Mouse (Mus musculus) layer of hippocampus, postnatal 14 days (tissue): ENCODE data around the gene Sorbs2. TPM values are rescaled to one million over a fixed set of nuclear protein-coding genes. Genes with fewer than 3 reads are reported as not detected.

Experiments used
- DNase-seq, 2 experiments: peaks; one replicate each; pipeline ENCODE4 v3.0.0; 2021 to 2022; ENCODE audit warnings: low spot score in 2 of 2, mixed read lengths in 1 of 2
- total RNA-seq, 2 experiments: library from RNA; stranded (reverse); gene quantifications; 2 replicates each; pipeline ENCODE4 v1.2.3; 2021

The Sorbs2 gene
- total RNA-seq, 2 experiments from 2014 or later: 158 to 166 TPM

DNA sequence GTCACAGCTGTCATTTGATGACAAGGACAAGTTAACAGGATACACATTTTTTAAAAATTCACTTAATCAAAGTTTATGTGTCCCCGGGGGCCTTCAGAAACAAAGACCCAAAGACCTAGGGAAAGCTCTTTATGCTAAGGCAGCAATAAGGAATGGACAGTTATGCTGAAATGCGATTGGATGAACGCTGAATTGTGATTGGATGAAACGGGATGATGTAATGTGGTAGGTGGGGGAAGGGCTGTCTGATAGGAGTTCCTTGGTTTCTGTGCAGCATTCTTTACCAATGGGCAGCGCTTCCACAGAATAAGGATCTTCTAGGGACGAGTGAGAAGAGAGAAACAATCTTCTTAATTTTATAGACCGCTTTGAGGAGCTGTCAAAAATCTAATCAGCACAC, 108.0 kb downstream of the Sorbs2 start:
- DNase-seq: no peak

- DNase-seq: no peak
These were observed 114.1 kb downstream of the Sorbs2 start for GRCm38 (mm10) chr8:45621576-45622178.

DNA sequence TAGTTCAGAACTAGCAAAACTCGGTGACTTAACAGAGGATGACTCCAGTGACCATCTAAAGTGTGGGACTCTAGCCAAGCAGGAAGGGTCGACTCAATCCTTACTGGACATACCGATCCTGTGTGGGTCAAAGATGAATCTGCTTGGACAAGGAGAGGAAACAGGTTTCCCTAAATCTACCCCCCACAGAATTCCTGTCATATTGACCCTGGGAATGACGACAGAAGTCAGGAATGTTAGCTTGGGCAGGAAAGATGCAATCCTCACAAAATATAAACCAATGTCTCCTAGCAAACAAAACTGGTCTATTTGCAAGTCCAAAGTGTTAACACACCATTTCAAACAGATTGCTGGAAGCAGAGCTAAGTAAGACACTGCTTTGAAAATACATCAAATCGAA, 118.8 kb downstream of the Sorbs2 start:
- DNase-seq: no peak

DNA sequence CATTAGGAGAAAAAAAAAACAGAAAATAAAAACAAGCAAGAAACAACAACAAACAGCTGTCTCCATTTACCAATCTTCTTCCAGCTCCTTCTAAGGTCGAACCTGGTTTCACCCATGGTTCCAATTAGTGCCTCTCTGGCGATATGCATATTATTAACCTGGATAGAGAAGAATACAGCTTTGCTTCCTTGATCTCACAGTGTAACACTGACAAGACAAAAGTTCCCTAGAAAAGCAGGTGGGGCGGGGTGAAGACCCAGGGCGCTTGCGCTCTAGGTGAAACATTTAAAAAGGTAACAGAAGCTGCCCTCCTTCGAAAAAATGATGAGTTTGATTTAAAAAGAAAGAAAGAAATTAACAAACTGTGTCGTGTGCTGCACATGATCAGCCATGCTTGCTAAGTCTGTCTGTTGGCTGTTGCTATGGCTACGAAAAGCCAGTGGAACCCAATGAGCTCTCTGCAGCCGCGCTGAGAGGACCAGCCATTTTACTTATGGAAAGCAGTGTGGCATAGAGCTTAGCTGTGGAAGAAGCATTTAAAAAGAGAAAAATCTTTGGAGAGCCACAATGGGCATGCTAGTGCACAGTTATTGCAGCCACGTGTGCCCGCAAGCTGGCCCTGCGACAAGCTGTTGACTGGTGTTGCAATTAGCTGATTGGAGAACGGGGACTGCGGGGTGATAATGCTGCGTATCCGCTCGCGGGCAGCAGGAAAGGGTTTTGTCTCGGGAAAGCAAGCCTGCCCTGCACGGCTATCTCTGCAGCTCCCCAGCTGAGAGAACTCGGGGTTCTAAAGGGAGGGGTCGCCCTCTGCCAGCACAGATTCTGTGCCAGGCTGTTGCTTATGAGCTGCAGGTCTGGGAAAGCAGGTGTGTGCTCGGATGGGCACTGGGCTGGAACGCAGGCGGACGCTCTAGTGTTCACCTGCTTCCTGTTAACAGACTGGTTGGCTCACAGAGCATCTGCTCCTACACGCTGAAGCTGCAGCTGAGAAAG, 120.0 kb downstream of the Sorbs2 start:
- peak; percentile 68 to 88 for DNase-seq

GRCm38 (mm10) chr8:45628421-45629065, 121.0 kb downstream of the Sorbs2 start:
- no peak for DNase-seq

DNA sequence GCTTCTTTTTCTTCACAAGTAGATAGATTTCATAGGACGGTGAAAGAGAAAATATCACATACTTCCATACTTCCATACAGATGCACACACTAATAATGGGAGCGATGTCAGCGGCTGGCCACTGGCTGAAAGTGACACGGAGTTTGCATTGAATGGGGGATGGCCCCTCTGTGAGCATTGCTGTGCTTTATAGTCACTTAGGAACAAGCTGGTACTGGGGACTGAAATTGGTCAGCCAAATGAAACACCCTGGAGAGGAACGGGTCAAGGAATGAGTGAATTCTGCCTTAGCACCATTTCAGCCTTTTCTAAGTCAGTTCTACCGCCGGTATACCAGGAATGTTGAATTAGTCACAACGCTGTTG, 121.5 kb downstream of the Sorbs2 start:
- DNase-seq: no peak

- DNase-seq: no peak
These were observed 123.4 kb downstream of the Sorbs2 start for GRCm38 (mm10) chr8:45631023-45631422.

DNA sequence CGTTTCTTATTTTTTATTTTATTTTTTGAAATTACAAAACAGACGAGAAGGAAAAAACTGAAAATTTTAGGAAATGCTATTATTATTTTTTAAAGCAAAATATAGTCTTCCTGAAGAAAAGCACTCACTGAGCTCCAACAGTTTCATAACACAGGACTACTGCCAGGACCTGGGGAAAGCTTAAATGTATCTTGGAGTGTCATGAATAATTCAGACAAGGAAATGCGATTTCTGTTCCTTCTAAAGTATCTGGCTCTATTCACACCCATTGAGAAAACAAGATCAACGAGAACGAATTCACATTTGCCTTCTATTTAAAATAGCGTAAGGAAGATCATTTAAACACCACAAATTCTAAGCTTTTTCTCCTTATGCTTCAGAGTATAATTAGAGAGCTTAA, 127.6 kb downstream of the Sorbs2 start:
- no peak for DNase-seq

DNA sequence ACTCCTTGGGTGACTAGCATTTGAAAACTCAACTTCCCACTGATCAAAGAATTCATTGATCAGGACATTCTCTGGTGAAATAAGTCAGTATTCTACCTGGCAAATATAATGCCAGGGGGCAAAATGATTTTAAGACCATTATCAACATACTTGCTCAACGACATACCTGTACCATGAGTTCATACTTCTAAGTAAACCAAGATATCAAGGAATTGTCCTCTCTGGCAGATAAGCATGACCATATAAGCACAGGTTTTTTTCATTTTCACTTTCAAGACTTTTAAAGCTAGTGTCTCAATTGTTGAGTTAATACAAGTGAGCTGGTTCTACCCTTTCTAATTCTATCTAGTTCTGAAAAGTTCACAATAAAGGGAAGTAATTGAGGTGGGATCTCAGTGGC, 130.2 kb downstream of the Sorbs2 start:
- DNase-seq: no peak

DNA sequence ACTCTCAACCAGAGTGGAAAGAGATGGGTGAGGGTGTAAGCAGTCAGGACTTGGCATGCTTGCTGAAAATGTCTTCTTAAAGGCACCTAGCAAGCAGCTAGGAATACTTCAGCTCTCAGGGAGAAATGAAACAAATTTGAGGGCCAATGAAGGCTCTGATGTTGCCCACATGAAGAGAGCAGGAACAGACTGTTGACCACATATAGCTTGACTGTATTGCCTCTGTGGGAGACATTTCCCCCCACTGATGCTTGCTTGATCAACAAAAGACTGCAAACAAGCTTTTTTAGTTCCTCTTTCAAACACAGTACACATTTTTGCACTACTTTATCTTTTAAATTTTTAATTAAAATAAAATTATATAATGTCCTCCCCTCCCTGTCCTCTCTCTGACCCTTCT, 131.9 kb downstream of the Sorbs2 start:
- no peak for DNase-seq

DNA sequence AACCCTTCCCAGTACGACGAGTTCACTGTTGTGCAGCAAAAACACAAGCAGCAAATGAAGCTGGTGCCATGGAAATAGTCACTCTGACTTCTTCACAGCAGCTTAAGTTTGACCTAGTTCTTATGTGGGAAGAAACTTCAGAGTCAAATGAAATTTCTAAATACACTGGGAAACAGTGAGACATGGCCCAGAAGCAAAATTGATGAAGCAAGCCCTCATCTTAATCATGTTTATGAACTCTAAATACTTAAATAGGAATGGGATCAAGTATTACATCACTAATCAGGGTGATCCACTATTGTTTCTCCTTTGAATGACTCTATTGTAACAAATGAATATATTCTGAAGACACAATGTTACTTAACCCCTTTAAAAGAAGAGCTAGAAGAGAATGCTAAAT, 137.1 kb downstream of the Sorbs2 start:
- no peak for DNase-seq

GRCm38 (mm10) chr8:45649063-45649462, 141.5 kb downstream of the Sorbs2 start:
- DNase-seq: no peak

GRCm38 (mm10) chr8:45649966-45650365, 142.4 kb downstream of the Sorbs2 start:
- no peak for DNase-seq

DNA sequence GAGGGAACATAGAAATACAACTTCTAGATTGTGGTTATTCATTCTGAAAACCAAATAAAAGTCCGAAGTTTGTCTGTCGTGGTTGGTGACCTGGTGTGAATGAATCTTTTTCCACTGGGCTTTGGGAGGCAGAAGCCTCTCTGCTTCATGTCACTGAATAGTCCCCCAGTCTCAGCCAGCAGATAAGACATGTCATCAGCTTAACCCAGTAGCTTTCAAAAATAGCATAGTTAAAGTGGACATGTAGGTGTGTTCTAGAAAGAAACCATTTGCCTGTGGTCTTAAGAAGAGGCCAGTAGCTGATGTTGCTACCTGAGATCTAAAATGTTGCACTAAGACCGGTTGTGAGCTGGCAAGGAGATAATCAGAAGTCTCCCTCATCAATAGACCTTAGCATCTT, 150.4 kb downstream of the Sorbs2 start:
- no peak for DNase-seq

- no peak for DNase-seq
These were observed 151.1 kb downstream of the Sorbs2 start for GRCm38 (mm10) chr8:45658458-45659325.

- no peak for DNase-seq
These were observed 151.9 kb downstream of the Sorbs2 start for GRCm38 (mm10) chr8:45659473-45659872.

- DNase-seq: no peak
These were observed 153.0 kb downstream of the Sorbs2 start for GRCm38 (mm10) chr8:45660570-45660969.

GRCm38 (mm10) chr8:45661605-45662004, 154.0 kb downstream of the Sorbs2 start:
- no peak for DNase-seq

DNA sequence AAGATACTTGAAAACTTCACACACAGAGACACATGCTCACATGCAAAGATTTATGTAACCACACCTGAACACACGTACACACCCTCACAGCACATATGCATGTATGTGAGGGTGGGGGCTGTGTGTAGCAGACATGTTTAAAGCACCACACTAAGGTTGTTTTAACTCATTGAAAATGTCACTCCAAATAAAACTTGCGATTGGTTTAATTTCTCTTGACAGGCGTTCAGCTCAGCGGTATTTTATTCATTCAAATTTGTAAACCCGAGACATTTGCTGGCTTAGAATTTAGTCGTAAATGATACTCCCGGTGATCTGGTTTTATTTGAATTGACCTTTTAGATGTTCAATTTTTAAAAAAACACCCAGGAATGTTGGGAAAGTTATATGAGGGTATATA, 158.6 kb downstream of the Sorbs2 start:
- DNase-seq: no peak

GRCm38 (mm10) chr8:45673149-45673548, 165.6 kb downstream of the Sorbs2 start:
- no peak for DNase-seq

- DNase-seq: no peak
These were observed 168.3 kb downstream of the Sorbs2 start for GRCm38 (mm10) chr8:45675821-45676279.
